Mouse (Mus musculus) liver, postnatal 0 days (tissue): Measurements from ENCODE around the gene Fzd4.

Experiments
- CTCF ChIP-seq: sonication (generic); IDR thresholded peaks from 2 replicates; pipeline ENCODE4 v1.5.1; 2016; ENCODE audit warnings: antibody characterized with exemption, low read depth
- EP300 ChIP-seq: IDR thresholded peaks from 2 replicates; pipeline ENCODE4 v1.6.1; 2016; ENCODE audit warnings: antibody characterized with exemption, low read depth, mild to moderate bottlenecking

DNA sequence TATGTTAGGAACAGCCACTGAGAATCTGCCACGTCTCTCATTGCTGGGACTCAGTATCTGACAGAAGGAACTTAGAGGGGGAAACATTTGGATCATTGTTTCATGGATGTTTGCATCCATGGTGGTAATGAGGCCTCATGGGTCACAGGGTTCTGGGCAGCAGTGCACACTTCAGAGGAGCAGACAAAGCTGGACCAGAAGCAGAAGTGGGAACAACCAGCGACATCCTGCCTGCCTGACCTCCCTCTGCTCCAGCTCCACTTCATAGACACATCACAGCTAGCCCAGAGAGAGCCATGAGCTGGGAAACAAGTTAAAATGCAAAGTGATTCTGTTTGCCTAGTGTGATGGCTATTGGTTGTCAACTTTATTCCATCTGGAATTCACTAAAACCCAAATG lies 46.2 kb downstream of the Fzd4 start:
- TF ChIP-seq EP300, result no peak
- TF ChIP-seq CTCF, result no peak
